In genomic region chr7:107400061-107400799, GRCm38 (mm10) we compare ENCODE assay signal across 11 mouse cellular contexts. TPM values are rescaled to one million over a fixed set of nuclear protein-coding genes. Genes with fewer than 3 reads are reported as not detected.
DNase-seq lines count a peak whose midpoint lies in the region; ATAC-seq lines count a peak whose summit lies in the region.
"Had no signal": no experiment of that assay in that cellular context is flagged by ENCODE, and none has a peak within 500 bp of the region (broad histone marks: within the 10 kb centered on the region; RNA-seq: fewer than 3 reads in every experiment).

No protein-coding gene starts in this region.

- intact Hi-C loops in left cerebral cortex, postnatal 36 days (cut with DNase I) = no loop called here

- DNase-seq in cerebellum, adult 9-10 months = peak; percentile 98
- DNase-seq in layer of hippocampus, adult 18-20 months (ENCODE audit: low spot score in 2 of 2) = peak; percentile 46 to 65
- DNase-seq in left cerebral cortex, postnatal 36 days (ENCODE audit: low spot score in 2 of 2) = peak; percentile 17 to 34
- no peak for DNase-seq in urinary bladder, postnatal 10 days (ENCODE audit: low spot score)
- DNase-seq: kidney, adult 2 months; thymus, postnatal 25 days had no signal

- no peaks in the 10 kb centered on the region for H3K27me3 ChIP-seq in kidney, embryonic 14.5 days (ENCODE audit: control insufficient read depth, insufficient read depth, low read length)
- H3K27me3 ChIP-seq: neural tube, embryonic 13.5 days had no signal

- 90% methylated on average over 15 of the region's 15 CpGs for WGBS in kidney, embryonic 14.5 days

- ATAC-seq in cerebellum, adult (ENCODE audit: insufficient number of reproducible peaks, low FRiP score, low TSS enrichment) = peak; percentile 94
- no peak for ATAC-seq in megakaryocyte progenitor cell, adult 5-6 weeks (replicated peaks; ENCODE audit: poor library complexity)
- ATAC-seq in kidney, embryonic 14.5 days (ENCODE audit: low FRiP score, low TSS enrichment) = no peak

- H3K27ac ChIP-seq in kidney, embryonic 14.5 days (ENCODE audit: low read depth, low read length) = no peak overlapping the region
- H3K27ac ChIP-seq: neural tube, embryonic 13.5 days had no signal

- H3K4me2 ChIP-seq in kidney, embryonic 14.5 days (replicated peaks; ENCODE audit: low read depth, low read length) = no peak overlapping the region
- H3K4me2 ChIP-seq: liver, embryonic 11.5 days; neural tube, embryonic 13.5 days had no signal

- H3K9me3 ChIP-seq in kidney, embryonic 14.5 days (ENCODE audit: control insufficient read depth, low read length) = no peaks in the 10 kb centered on the region
- H3K9me3 ChIP-seq: neural tube, embryonic 13.5 days had no signal

- no peak overlapping the region for H3K4me3 ChIP-seq in kidney, embryonic 14.5 days (ENCODE audit: low read length)
- H3K4me3 ChIP-seq: neural tube, embryonic 13.5 days had no signal

- H3K36me3 ChIP-seq in kidney, embryonic 14.5 days (ENCODE audit: control insufficient read depth, insufficient read depth, low read length) = no peaks in the 10 kb centered on the region
- H3K36me3 ChIP-seq: neural tube, embryonic 13.5 days had no signal

- H3K4me1 ChIP-seq in kidney, embryonic 14.5 days (ENCODE audit: control insufficient read depth, insufficient read depth, low read length) = no peaks in the 10 kb centered on the region
- H3K4me1 ChIP-seq: neural tube, embryonic 13.5 days had no signal

- H3K9ac ChIP-seq in kidney, embryonic 14.5 days (ENCODE audit: low read depth, low read length) = no peak overlapping the region
- H3K9ac ChIP-seq: neural tube, embryonic 13.5 days had no signal

RNA-seq across cellular contexts. Expression of gene Syt9, which starts 29.7 kb away (rescaled TPM):
- 1 to 10 TPM; 4.3 to 6.1 TPM for total RNA-seq in layer of hippocampus, adult 18-20 months (2021)
- total RNA-seq in left cerebral cortex, postnatal 36 days (2021) = 10 to 100 TPM in 1 of 2 experiments, 1 to 10 TPM in 1; 7.4 to 10.2 TPM
- 0.05 TPM in 1 of 2 replicates, not detected in the other for total RNA-seq in megakaryocyte progenitor cell, adult 5-6 weeks (2015)
- total RNA-seq in megakaryocyte progenitor cell, adult 5-6 weeks (2017) = 0.07 TPM in 1 of 2 replicates, not detected in the other
- polyA plus RNA-seq in kidney, embryonic 14.5 days (2014; fragmentation: Nextera tagmentation; extraction: Ambion mirVana) = 4.5 and 4.8 TPM in 2 replicates

Comparison
In these comparisons a context has a peak if more than half of its experiments do, and no peak if none do; other contexts are left out.
1. RNA of gene Syt9, which starts 29.7 kb away (total RNA-seq): 7.4 to 10.2 TPM in left cerebral cortex, postnatal 36 days and 4.3 to 6.1 TPM in layer of hippocampus, adult 18-20 months; 0.05 to 0.07 TPM in megakaryocyte progenitor cell, adult 5-6 weeks; every median in the first group is over 4 times any median in the second.